Mouse (Mus musculus): Measurements from ENCODE around the gene Tlx2. TPM values are rescaled to one million over a fixed set of nuclear protein-coding genes. Genes with fewer than 3 reads are reported as not detected.

The Tlx2 gene
- total and polyA plus RNA-seq, 3 experiments, result not detected

DNA sequence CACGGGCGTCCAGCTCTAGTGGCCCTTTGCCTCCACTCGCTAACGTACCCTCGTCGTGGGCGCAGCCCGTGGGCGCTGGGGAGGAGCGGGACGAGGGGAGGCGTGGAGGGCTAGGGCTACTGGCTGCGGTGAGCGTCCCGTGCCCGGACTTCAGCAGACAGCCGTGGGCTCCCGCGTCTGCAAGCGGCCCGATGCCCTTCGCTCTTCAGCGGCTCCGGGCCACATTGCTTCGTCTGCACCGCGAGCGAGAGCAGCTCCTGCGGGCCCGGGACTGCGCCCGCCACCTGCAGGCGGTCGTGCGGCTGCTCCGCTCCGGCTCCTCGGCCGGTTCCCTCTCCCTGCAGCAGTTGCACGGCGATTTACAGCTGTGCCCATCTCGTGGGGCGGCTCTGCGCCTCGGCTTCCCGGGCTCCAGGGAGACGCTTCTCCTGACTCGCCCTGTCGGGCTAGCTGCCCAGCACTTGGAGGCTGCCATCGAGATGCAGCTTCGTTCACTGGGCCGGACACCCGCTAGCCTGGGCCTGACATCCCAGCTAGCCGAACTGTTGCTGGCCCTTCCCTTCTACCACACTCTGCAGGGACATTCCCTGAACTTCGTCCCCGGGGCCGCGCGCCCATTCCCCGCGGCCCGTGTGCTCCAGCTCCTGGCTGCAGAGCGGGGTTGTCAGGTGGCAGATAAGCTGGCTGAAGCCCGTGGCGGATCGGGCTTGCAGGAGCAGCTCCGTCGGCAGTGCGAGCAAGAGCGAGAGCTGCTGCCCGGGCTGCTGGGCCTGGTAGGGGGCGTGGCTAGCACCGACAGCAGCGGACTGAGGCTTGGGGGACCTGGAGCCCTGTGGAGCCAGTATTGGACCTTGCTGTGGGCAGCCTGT lies 31.8 kb upstream of the Tlx2 start:
- Histone ChIP-seq H3K27me3 (replicated peaks) (peaks cover 9% of the 10 kb centered on the region), H3K9ac (ENCODE audit: insufficient read depth, low read depth) (peak overlapping the region; percentile 86), H3K9me3 (replicated peaks; ENCODE audit: low read length) (peaks cover 2% of the 10 kb centered on the region), H3K4me3 (replicated peaks in 1 of 3; ENCODE audit: low read depth in 2 of 3, low read length in 2 of 3, poor library complexity in 1 of 3) (peak overlapping the region; percentile 60 to 99 (median 87)), H3K4me1 (ENCODE audit: control insufficient read depth in 1 of 2, insufficient read depth in 2 of 2) (peaks cover 9 to 24% of the 10 kb centered on the region in 2 experiments; a peak in 3 of 4 replicates), H3K79me2 (replicated peaks; ENCODE audit: control insufficient read depth, extremely low read depth, insufficient read depth, poor library complexity, severe bottlenecking) (no peaks in the 10 kb centered on the region), H3K36me3 (replicated peaks in 1 of 2; ENCODE audit: control insufficient read depth in 1 of 2, insufficient read depth in 1 of 2, low read length in 1 of 2) (peaks cover under 1 to 33% of the 10 kb centered on the region in 2 experiments), H3K4me2 (ENCODE audit: insufficient read depth, low read depth, poor library complexity, severe bottlenecking) (peak overlapping the region; percentile 68), H3K27ac (ENCODE audit: insufficient read depth, low read depth) (peak overlapping the region; percentile 71)
- peak; percentile 89 for TF ChIP-seq UBTF (IDR thresholded peaks at IDR 0.05; ENCODE audit: low read depth, low read length)
- no peak for TF ChIP-seq PAX5 (IDR thresholded peaks at IDR 0.05; ENCODE audit: low read length)
- no peak for TF ChIP-seq ETS1 (conservative IDR thresholded peaks at IDR 0.05; ENCODE audit: low read depth, low read length)
- no peak for TF ChIP-seq USF1 (IDR thresholded peaks at IDR 0.05; ENCODE audit: low read depth, low read length)
- peak; percentile 41 for TF ChIP-seq SMC3 (IDR thresholded peaks at IDR 0.05; ENCODE audit: low read depth, low read length)
- TF ChIP-seq ZMIZ1 (IDR thresholded peaks at IDR 0.05; ENCODE audit: low read depth, low read length), result 0 out of 2 replicates have a peak, but pooled peaks have one; percentile 17
- TF ChIP-seq SIN3A (IDR thresholded peaks at IDR 0.05; ENCODE audit: low read length), result no peak; the same call in 1 of the 2 replicates
- no peak for TF ChIP-seq JUN (IDR thresholded peaks at IDR 0.05; ENCODE audit: insufficient read depth, low read depth, low read length)
- TF ChIP-seq CTCF (conservative IDR thresholded peaks at IDR 0.05 in 1 of 2, IDR thresholded peaks at IDR 0.05 in 1 of 2; ENCODE audit: low read depth in 2 of 2, low read length in 2 of 2), result peak in 1 of 2 experiments; percentile 51; a peak in 2 of 4 replicates
- TF ChIP-seq CHD1 (IDR thresholded peaks at IDR 0.05; ENCODE audit: low read depth, low read length), result peak; percentile 73; the same call in 1 of the 2 replicates
- no peak; the same call in 1 of the 2 replicates for TF ChIP-seq MAX (IDR thresholded peaks at IDR 0.05; ENCODE audit: low read length)
- TF ChIP-seq MXI1 (IDR thresholded peaks at IDR 0.05; ENCODE audit: low read depth, low read length), result no peak
- TF ChIP-seq JUND (conservative IDR thresholded peaks at IDR 0.05; ENCODE audit: low read depth, low read length), result no peak
- no peak; the same call in 1 of the 2 replicates for TF ChIP-seq RCOR1 (conservative IDR thresholded peaks at IDR 0.05; ENCODE audit: low read depth, low read length)
- TF ChIP-seq NRF1 (IDR thresholded peaks at IDR 0.05; ENCODE audit: low read depth, low read length), result no peak; the same call in 1 of the 2 replicates
- TF ChIP-seq EP300 (IDR thresholded peaks at IDR 0.05; ENCODE audit: low read length), result no peak
- 0 out of 2 replicates have a peak, but pooled peaks have one; percentile 6 for TF ChIP-seq MYC (IDR thresholded peaks at IDR 0.05; ENCODE audit: low read depth, low read length)
- no peak for TF ChIP-seq TCF12 (IDR thresholded peaks at IDR 0.05; ENCODE audit: low read depth, low read length)
- in situ Hi-C loops (cut with MboI; ENCODE audit: low pct_ligation_motif_present, low pct_unique_long_range_greater_than_20kb, low sequenced_read_pairs), result loop anchor here (5.0 kb wide), 2 partner anchors 105 to 190 kb away; no protein-coding TSS in a partner anchor
- dilution Hi-C loops (cut with MboI; ENCODE audit: extremely low pct_ligation_motif_present, extremely low pct_unique_long_range_greater_than_20kb, low sequenced_read_pairs), result no loop called here
- peak; percentile 33 for DNase-seq (ENCODE audit: extremely low read depth)

DNA sequence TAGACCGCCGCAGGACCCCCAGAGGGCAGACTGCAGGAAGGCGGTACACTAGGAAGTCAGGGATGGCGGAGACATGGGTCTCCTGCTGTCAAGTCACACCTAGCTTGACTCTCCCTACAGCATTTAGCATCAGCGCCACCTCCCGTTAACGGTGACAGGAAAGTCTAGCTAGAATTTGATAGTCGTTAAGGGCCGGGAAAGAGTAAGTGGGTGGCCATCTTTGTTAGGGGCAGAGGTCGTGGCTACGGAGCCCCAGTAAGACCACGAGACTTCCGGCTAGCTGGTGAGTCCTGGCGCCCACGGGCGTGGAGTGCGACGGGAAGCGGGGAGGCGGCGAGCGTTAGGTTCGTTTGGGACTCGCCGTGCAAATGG lies 31.2 kb upstream of the Tlx2 start, which contains the start of the genes Ccdc142 and Gm42688:
Gene Ccdc142 (plus strand): TSS at position 286 of the 372 bp plus-strand sequence.
Gene Gm42688 (plus strand): TSS at position 302 of the 372 bp plus-strand sequence.
- peaks cover 0 to 28% of the 10 kb centered on the region in 2 experiments for H3K36me3 ChIP-seq (replicated peaks in 1 of 2; ENCODE audit: control insufficient read depth in 1 of 2, insufficient read depth in 1 of 2, low read length in 1 of 2)
- H3K4me2 ChIP-seq (ENCODE audit: insufficient read depth, low read depth, poor library complexity, severe bottlenecking), result peak within 1 kb of the TSS; percentile 68
- DNase-seq (ENCODE audit: extremely low read depth), result peak; percentile 91
- in situ Hi-C loops (cut with MboI; ENCODE audit: low pct_ligation_motif_present, low pct_unique_long_range_greater_than_20kb, low sequenced_read_pairs), result loop anchor here (5.0 kb wide), 2 partner anchors 104 to 189 kb away; no protein-coding TSS in a partner anchor
- H3K9me3 ChIP-seq (replicated peaks; ENCODE audit: low read length), result peaks cover 2% of the 10 kb centered on the region
- peak within 1 kb of the TSS; percentile 71 for H3K27ac ChIP-seq (ENCODE audit: insufficient read depth, low read depth)
- peak within 1 kb of the TSS; percentile 60 to 99 (median 87) for H3K4me3 ChIP-seq (replicated peaks in 1 of 3; ENCODE audit: low read depth in 2 of 3, low read length in 2 of 3, poor library complexity in 1 of 3)
- no peaks in the 10 kb centered on the region for H3K79me2 ChIP-seq (replicated peaks; ENCODE audit: control insufficient read depth, extremely low read depth, insufficient read depth, poor library complexity, severe bottlenecking)
- peaks cover 9% of the 10 kb centered on the region for H3K27me3 ChIP-seq (replicated peaks)
- H3K9ac ChIP-seq (ENCODE audit: insufficient read depth, low read depth), result peak within 1 kb of the TSS; percentile 86
- dilution Hi-C loops (cut with MboI; ENCODE audit: extremely low pct_ligation_motif_present, extremely low pct_unique_long_range_greater_than_20kb, low sequenced_read_pairs), result no loop called here
- peaks cover 9 to 24% of the 10 kb centered on the region in 2 experiments; a peak in 3 of 4 replicates for H3K4me1 ChIP-seq (ENCODE audit: control insufficient read depth in 1 of 2, insufficient read depth in 2 of 2)
- peak; percentile 57 for TF ChIP-seq USF1 (IDR thresholded peaks at IDR 0.05; ENCODE audit: low read depth, low read length)
- no peak; the same call in 1 of the 2 replicates for TF ChIP-seq MEF2A (IDR thresholded peaks at IDR 0.05; ENCODE audit: borderline replicate concordance, low read depth, low read length)
- no peak for TF ChIP-seq UBTF (IDR thresholded peaks at IDR 0.05; ENCODE audit: low read depth, low read length)
- no peak for TF ChIP-seq JUN (IDR thresholded peaks at IDR 0.05; ENCODE audit: insufficient read depth, low read depth, low read length)
- peak; percentile 88 for TF ChIP-seq ELF1 (IDR thresholded peaks at IDR 0.05; ENCODE audit: low read depth, low read length)
- peak; percentile 63; the same call in 1 of the 2 replicates for TF ChIP-seq MYC (IDR thresholded peaks at IDR 0.05; ENCODE audit: low read depth, low read length)
- peak; percentile 68 for TF ChIP-seq NRF1 (IDR thresholded peaks at IDR 0.05; ENCODE audit: low read depth, low read length)
- TF ChIP-seq TCF12 (IDR thresholded peaks at IDR 0.05; ENCODE audit: low read depth, low read length), result peak; percentile 57
- TF ChIP-seq CHD2 (IDR thresholded peaks at IDR 0.05; ENCODE audit: low read length), result peak; percentile 61; the same call in 1 of the 2 replicates
- TF ChIP-seq POLR2AphosphoS2 (IDR thresholded peaks at IDR 0.05; ENCODE audit: low read depth, low read length), result no peak
- no peak; the same call in 1 of the 2 replicates for TF ChIP-seq ETS1 (conservative IDR thresholded peaks at IDR 0.05; ENCODE audit: low read depth, low read length)
- TF ChIP-seq RCOR1 (conservative IDR thresholded peaks at IDR 0.05; ENCODE audit: low read depth, low read length), result no peak; the same call in 1 of the 2 replicates
- no peak for TF ChIP-seq CHD1 (IDR thresholded peaks at IDR 0.05; ENCODE audit: low read depth, low read length)
- TF ChIP-seq BHLHE40 (IDR thresholded peaks at IDR 0.05; ENCODE audit: low read depth, low read length), result peak; percentile 72
- TF ChIP-seq JUND (conservative IDR thresholded peaks at IDR 0.05; ENCODE audit: low read depth, low read length), result no peak; the same call in 1 of the 2 replicates
- peak; percentile 76; the same call in 1 of the 2 replicates for TF ChIP-seq KAT2A (IDR thresholded peaks at IDR 0.05; ENCODE audit: insufficient replicate concordance, low read length)
- TF ChIP-seq IRF4 (IDR thresholded peaks at IDR 0.05; ENCODE audit: low read depth, low read length), result peak; percentile 31; the same call in 1 of the 2 replicates
- no peak for TF ChIP-seq MAFK (IDR thresholded peaks at IDR 0.05; ENCODE audit: insufficient replicate concordance, low read length)
- no peak for TF ChIP-seq ZNF384 (IDR thresholded peaks at IDR 0.05; ENCODE audit: low read depth, low read length)

Data from CH12.LX (cell line).